Mouse (Mus musculus): ENCODE results near the gene Tent4b. TPM values are rescaled to one million over a fixed set of nuclear protein-coding genes. Genes with fewer than 3 reads are reported as not detected.

Tent4b gene
- polyA plus RNA-seq, 1 experiment from 2014 or later = 25.1 TPM

- ChIA-PET POLR2A (no interaction called here), CTCF (interaction anchor here (1.2 kb wide), 1 partner anchor 11 kb away, joined by 4 read pairs; no protein-coding TSS in a partner anchor)
- in situ Hi-C loops (cut with MboI; ENCODE audit: low pct_unique_long_range_greater_than_20kb) = no loop called here
- ATAC-seq (peak; percentile 44), DNase-seq (ENCODE audit: low read depth, low spot score) (peak; percentile 13)
- no peak for TF ChIP-seq CTCF (IDR thresholded peaks at IDR 0.05)
- no peaks in the 10 kb centered on the region for H3K27me3 ChIP-seq
Measured at GRCm38 (mm10) chr8:88228286-88228685, 29.3 kb downstream of the Tent4b start.

- CTCF ChIA-PET = interaction anchor here (1.2 kb wide), 1 partner anchor 11 kb away, joined by 4 read pairs; no protein-coding TSS in a partner anchor
Measured at GRCm38 (mm10) chr8:88228800-88229199, 29.8 kb downstream of the Tent4b start.

GRCm38 (mm10) chr8:88236666-88237065 is 37.7 kb downstream of the Tent4b start:
- ChIA-PET POLR2A (no interaction called here), CTCF (no interaction called here)
- DNase-seq (ENCODE audit: low read depth, low spot score) (no peak), ATAC-seq (no peak)
- TF ChIP-seq CTCF (IDR thresholded peaks at IDR 0.05) = no peak
- no peaks in the 10 kb centered on the region for H3K27me3 ChIP-seq
- in situ Hi-C loops (cut with MboI; ENCODE audit: low pct_unique_long_range_greater_than_20kb) = no loop called here

More at GRCm38 (mm10) chr8:88228800-88229199, 29.8 kb downstream of the Tent4b start:
- no peak for TF ChIP-seq CTCF (IDR thresholded peaks at IDR 0.05)
- POLR2A ChIA-PET = no interaction called here
- no peak for ATAC-seq
- no peaks in the 10 kb centered on the region for H3K27me3 ChIP-seq
- in situ Hi-C loops (cut with MboI; ENCODE audit: low pct_unique_long_range_greater_than_20kb) = no loop called here
- no peak for DNase-seq (ENCODE audit: low read depth, low spot score)

GRCm38 (mm10) chr8:88237606-88238005 is 38.6 kb downstream of the Tent4b start:
- no peak for ATAC-seq
- DNase-seq (ENCODE audit: low read depth, low spot score) = no peak
- in situ Hi-C loops (cut with MboI; ENCODE audit: low pct_unique_long_range_greater_than_20kb) = no loop called here
- no peaks in the 10 kb centered on the region for H3K27me3 ChIP-seq
- POLR2A ChIA-PET = no interaction called here
- no peak for TF ChIP-seq CTCF (IDR thresholded peaks at IDR 0.05)
- CTCF ChIA-PET = no interaction called here

- in situ Hi-C loops (cut with MboI; ENCODE audit: low pct_unique_long_range_greater_than_20kb) = no loop called here
- DNase-seq (ENCODE audit: low read depth, low spot score) = no peak
- no peak for TF ChIP-seq CTCF (IDR thresholded peaks at IDR 0.05)
Measured at GRCm38 (mm10) chr8:88239277-88239676, 40.3 kb downstream of the Tent4b start.

GRCm38 (mm10) chr8:88241871-88242270 is 42.9 kb downstream of the Tent4b start:
- in situ Hi-C loops (cut with MboI; ENCODE audit: low pct_unique_long_range_greater_than_20kb) = no loop called here
- CTCF ChIA-PET = interaction anchor here (1.4 to 1.9 kb wide), 2 partner anchors 12 to 14 kb away, joined by 3 to 8 read pairs; no protein-coding TSS in a partner anchor
- no peak for ATAC-seq

More at GRCm38 (mm10) chr8:88239277-88239676, 40.3 kb downstream of the Tent4b start:
- ChIA-PET POLR2A (no interaction called here), CTCF (interaction anchor here (1.5 to 1.7 kb wide), 2 partner anchors 11 to 77 kb away, joined by 4 read pairs; no protein-coding TSS in a partner anchor)
- H3K27me3 ChIP-seq = no peaks in the 10 kb centered on the region
- ATAC-seq = no peak

GRCm38 (mm10) chr8:88244298-88244697 is 45.3 kb downstream of the Tent4b start:
- ATAC-seq = peak; percentile 96
- H3K27me3 ChIP-seq = no peaks in the 10 kb centered on the region
- no peak for DNase-seq (ENCODE audit: low read depth, low spot score)
- CTCF ChIA-PET = interaction anchor here (0.6 to 2.2 kb wide), 8 partner anchors 10 to 123 kb away, joined by 3 to 7 read pairs (median 4); no protein-coding TSS in a partner anchor
- in situ Hi-C loops (cut with MboI; ENCODE audit: low pct_unique_long_range_greater_than_20kb) = no loop called here
- POLR2A ChIA-PET = no interaction called here
- peak; percentile 90 for TF ChIP-seq CTCF (IDR thresholded peaks at IDR 0.05)

More at GRCm38 (mm10) chr8:88241871-88242270, 42.9 kb downstream of the Tent4b start:
- POLR2A ChIA-PET = no interaction called here
- H3K27me3 ChIP-seq = no peaks in the 10 kb centered on the region
- no peak for TF ChIP-seq CTCF (IDR thresholded peaks at IDR 0.05)
- DNase-seq (ENCODE audit: low read depth, low spot score) = no peak

- CTCF ChIA-PET = interaction anchor here (1.0 to 4.8 kb wide), 6 partner anchors 12 to 134 kb away, joined by 3 to 31 read pairs (median 3); no protein-coding TSS in a partner anchor
- in situ Hi-C loops (cut with MboI; ENCODE audit: low pct_unique_long_range_greater_than_20kb) = loop anchor here (25.0 kb wide), 1 partner anchor 460 kb away; no protein-coding TSS in a partner anchor
- TF ChIP-seq CTCF (IDR thresholded peaks at IDR 0.05) = peak; percentile 71
- POLR2A ChIA-PET = interaction anchor here (1.1 kb wide), 1 partner anchor 54 kb away, joined by 3 read pairs; the partner anchor contains the start of gene Tent4b
- H3K27me3 ChIP-seq = no peaks in the 10 kb centered on the region
- DNase-seq (ENCODE audit: low read depth, low spot score) (no peak), ATAC-seq (no peak)
Measured at GRCm38 (mm10) chr8:88252791-88253190, 53.8 kb downstream of the Tent4b start.

- ATAC-seq (no peak), DNase-seq (ENCODE audit: low read depth, low spot score) (no peak)
- no peak for TF ChIP-seq CTCF (IDR thresholded peaks at IDR 0.05)
- in situ Hi-C loops (cut with MboI; ENCODE audit: low pct_unique_long_range_greater_than_20kb) = loop anchor here (25.0 kb wide), 1 partner anchor 457 kb away; no protein-coding TSS in a partner anchor
- ChIA-PET CTCF (interaction anchor here (1.1 to 4.8 kb wide), 3 partner anchors 10 to 77 kb away, joined by 3 to 31 read pairs (median 8); no protein-coding TSS in a partner anchor), POLR2A (no interaction called here)
- no peaks in the 10 kb centered on the region for H3K27me3 ChIP-seq
Measured at GRCm38 (mm10) chr8:88254957-88255356, 55.9 kb downstream of the Tent4b start.

GRCm38 (mm10) chr8:88258024-88258423 is 59.0 kb downstream of the Tent4b start:
- ATAC-seq (no peak), DNase-seq (ENCODE audit: low read depth, low spot score) (no peak)
- in situ Hi-C loops (cut with MboI; ENCODE audit: low pct_unique_long_range_greater_than_20kb) = loop anchor here (25.0 kb wide), 1 partner anchor 454 kb away; no protein-coding TSS in a partner anchor
- ChIA-PET POLR2A (no interaction called here), CTCF (no interaction called here)
- no peaks in the 10 kb centered on the region for H3K27me3 ChIP-seq
- no peak for TF ChIP-seq CTCF (IDR thresholded peaks at IDR 0.05)

GRCm38 (mm10) chr8:88258544-88258943 is 59.5 kb downstream of the Tent4b start:
- H3K27me3 ChIP-seq = no peaks in the 10 kb centered on the region
- in situ Hi-C loops (cut with MboI; ENCODE audit: low pct_unique_long_range_greater_than_20kb) = loop anchor here (25.0 kb wide), 1 partner anchor 454 kb away; no protein-coding TSS in a partner anchor
- ATAC-seq = no peak
- TF ChIP-seq CTCF (IDR thresholded peaks at IDR 0.05) = no peak
- ChIA-PET CTCF (no interaction called here), POLR2A (no interaction called here)
- DNase-seq (ENCODE audit: low read depth, low spot score) = no peak
